Mouse (Mus musculus): ENCODE results near the gene 5031410I06Rik.
"Not testable (repeated sequence)": the region's sequence is repeated elsewhere in the genome, so short reads cannot be mapped to it uniquely, and the experiment has no call there.

The 5031410I06Rik gene

GRCm38 (mm10) chr5:26105262-26105661 is at the start of gene 5031410I06Rik:
5031410I06Rik (minus strand) TSS chr5:26105362.
- not testable (repeated sequence) for DNase-seq (ENCODE audit: low spot score)

- no peak for DNase-seq (ENCODE audit: low spot score)
Observed at GRCm38 (mm10) chr5:26142891-26143290, 37.7 kb upstream of the 5031410I06Rik start.

- not testable (repeated sequence) for DNase-seq (ENCODE audit: low spot score)
Observed at GRCm38 (mm10) chr5:26121321-26121720, 16.2 kb upstream of the 5031410I06Rik start, which contains the start of gene Gm10220. Gm10220 (minus strand) TSS chr5:26121421.

GRCm38 (mm10) chr5:26089191-26089590 is 16.0 kb downstream of the 5031410I06Rik start, which contains the start of gene Gm10471:
Gm10471 (minus strand) TSS chr5:26089291.
- not testable (repeated sequence) for DNase-seq (ENCODE audit: low spot score)

- DNase-seq (ENCODE audit: low spot score), result not testable (repeated sequence)
Observed at GRCm38 (mm10) chr5:26079023-26079422, 26.1 kb downstream of the 5031410I06Rik start.

- no peak for DNase-seq (ENCODE audit: low spot score)
Observed at GRCm38 (mm10) chr5:26070716-26071115, 34.4 kb downstream of the 5031410I06Rik start.

GRCm38 (mm10) chr5:26058481-26058880 is 46.7 kb downstream of the 5031410I06Rik start, which contains the start of gene Gm7347:
Gm7347 (minus strand) TSS chr5:26058581.
- DNase-seq (ENCODE audit: low spot score), result not testable (repeated sequence)

Measured in layer of hippocampus, adult 9-10 months (tissue).